In genomic region chr9:118799105-118799504, GRCm38 (mm10) we compare ENCODE assay signal across 12 mouse cellular contexts.
DNase-seq lines count a peak whose midpoint lies in the region; ATAC-seq and TF ChIP-seq lines count a peak whose summit lies in the region.
"Had no signal": no experiment of that assay in that cellular context is flagged by ENCODE, and none has a peak within 500 bp of the region (broad histone marks: within the 10 kb centered on the region; RNA-seq: fewer than 3 reads in every experiment).

No protein-coding gene starts in this region.

- H3K36me3 ChIP-seq in forebrain, embryonic 14.5 days (ENCODE audit: control insufficient read depth, insufficient read depth, low read length): no peaks in the 10 kb centered on the region
- H3K36me3 ChIP-seq in forebrain, embryonic 11.5 days (ENCODE audit: control insufficient read depth, insufficient read depth, low read length): no peaks in the 10 kb centered on the region
- no peaks in the 10 kb centered on the region for H3K36me3 ChIP-seq in kidney, adult 2 months (ENCODE audit: control insufficient read depth, insufficient read depth, low read length)
- H3K36me3 ChIP-seq in testis, adult 2 months (ENCODE audit: control insufficient read depth, insufficient read depth, low read length): no peaks in the 10 kb centered on the region

- no peak overlapping the region for H3K27ac ChIP-seq in forebrain, embryonic 14.5 days (ENCODE audit: low read depth, low read length)
- no peak overlapping the region for H3K27ac ChIP-seq in forebrain, embryonic 11.5 days (ENCODE audit: low read depth, low read length)
- no peak overlapping the region for H3K27ac ChIP-seq in kidney, adult 2 months (ENCODE audit: insufficient read depth, low read depth, low read length)
- peak overlapping the region; percentile 62 for H3K27ac ChIP-seq in testis, adult 2 months (ENCODE audit: control insufficient read depth, insufficient read depth, low read depth, low read length)
- H3K27ac ChIP-seq: limb, embryonic 10.5 days had no signal

- ATAC-seq in forebrain, embryonic 14.5 days: no peak
- no peak for ATAC-seq in forebrain, embryonic 11.5 days (replicated peaks; ENCODE audit: low FRiP score)
- ATAC-seq: liver, postnatal 0 days had no signal

- no peaks in the 10 kb centered on the region for H3K4me1 ChIP-seq in forebrain, embryonic 14.5 days (ENCODE audit: control insufficient read depth, insufficient read depth, low read length)
- no peaks in the 10 kb centered on the region for H3K4me1 ChIP-seq in forebrain, embryonic 11.5 days (replicated peaks; ENCODE audit: control insufficient read depth, insufficient read depth, low read length)
- peaks cover 20% of the 10 kb centered on the region for H3K4me1 ChIP-seq in kidney, adult 2 months (ENCODE audit: control insufficient read depth, insufficient read depth, low read length)
- H3K4me1 ChIP-seq in testis, adult 2 months (ENCODE audit: control insufficient read depth, insufficient read depth, low read length): no peaks in the 10 kb centered on the region; the same call in 1 of the 2 replicates

- no peaks in the 10 kb centered on the region for H3K27me3 ChIP-seq in forebrain, embryonic 14.5 days (replicated peaks; ENCODE audit: control insufficient read depth, insufficient read depth, low read length)
- no peaks in the 10 kb centered on the region for H3K27me3 ChIP-seq in forebrain, embryonic 11.5 days (ENCODE audit: control insufficient read depth, insufficient read depth, low read length)
- no peaks in the 10 kb centered on the region for H3K27me3 ChIP-seq in kidney, adult 2 months (replicated peaks; ENCODE audit: control insufficient read depth, insufficient read depth, low read length)
- H3K27me3 ChIP-seq in testis, adult 2 months (ENCODE audit: control insufficient read depth, insufficient read depth, low read length): no peaks in the 10 kb centered on the region

- H3K4me2 ChIP-seq in forebrain, embryonic 14.5 days (ENCODE audit: low read length): no peak overlapping the region
- H3K4me2 ChIP-seq in forebrain, embryonic 11.5 days (ENCODE audit: low read depth, low read length, severe bottlenecking): no peak overlapping the region

- peak; percentile 64 for DNase-seq in forebrain, embryonic 14.5 days (ENCODE audit: low spot score)
- no peak for DNase-seq in forebrain, embryonic 11.5 days (ENCODE audit: low spot score)
- DNase-seq in kidney, adult 2 months: peak; percentile 59
- no peak for DNase-seq in kidney, postnatal 25 days
- no peak for DNase-seq in testis, postnatal 14 days (ENCODE audit: low spot score)
- peak; percentile 13 for DNase-seq in retina, postnatal 7 days (ENCODE audit: low read depth, low spot score)
- no peak for DNase-seq in urinary bladder, adult 18-20 months (ENCODE audit: low spot score in 2 of 2)
- DNase-seq: adrenal gland, postnatal 36 days; liver, postnatal 0 days; thymus, postnatal 36 days had no signal

- no peak overlapping the region for H3K9ac ChIP-seq in forebrain, embryonic 14.5 days (ENCODE audit: low read length)
- H3K9ac ChIP-seq in forebrain, embryonic 11.5 days (ENCODE audit: low read length): no peak overlapping the region
- H3K9ac ChIP-seq: liver, postnatal 0 days had no signal

- no peaks in the 10 kb centered on the region for H3K9me3 ChIP-seq in forebrain, embryonic 14.5 days (replicated peaks; ENCODE audit: control insufficient read depth, low read length)
- H3K9me3 ChIP-seq in forebrain, embryonic 11.5 days (ENCODE audit: control insufficient read depth, low read length): no peaks in the 10 kb centered on the region
- H3K9me3 ChIP-seq: limb, embryonic 10.5 days had no signal

- TF ChIP-seq POLR2A in kidney, adult 2 months (IDR thresholded peaks at IDR 0.05; ENCODE audit: low read depth, low read length): no peak
- TF ChIP-seq POLR2A in testis, adult 2 months (IDR thresholded peaks at IDR 0.05; ENCODE audit: control insufficient read depth, low read depth, low read length): no peak

- TF ChIP-seq CTCF in kidney, adult 2 months (conservative IDR thresholded peaks at IDR 0.05; ENCODE audit: insufficient read depth, insufficient read length, low read depth, low read length): no peak
- TF ChIP-seq CTCF in testis, adult 2 months (IDR thresholded peaks at IDR 0.05; ENCODE audit: control insufficient read depth, insufficient read depth, insufficient replicate concordance, low read depth, low read length): no peak

- 41% methylated on average over 7 of the region's 7 CpGs for WGBS in forebrain, embryonic 14.5 days
- 69% methylated on average over 7 of the region's 7 CpGs for WGBS in forebrain, embryonic 11.5 days
- WGBS in kidney, adult 2 months: 66% methylated on average over 7 of the region's 7 CpGs

- no peak overlapping the region for H3K4me3 ChIP-seq in forebrain, embryonic 14.5 days (ENCODE audit: low read depth, low read length)
- no peak overlapping the region for H3K4me3 ChIP-seq in forebrain, embryonic 11.5 days (ENCODE audit: low read depth, low read length)
- no peak overlapping the region for H3K4me3 ChIP-seq in kidney, adult 2 months (ENCODE audit: insufficient read depth, low read depth, low read length)
- H3K4me3 ChIP-seq in testis, adult 2 months (ENCODE audit: control insufficient read depth, low read depth, low read length): no peak overlapping the region
- H3K4me3 ChIP-seq: limb, embryonic 10.5 days had no signal

Comparison
In these comparisons a context has a peak if more than half of its experiments do, and no peak if none do; other contexts are left out.
1. DNase-seq: peak in forebrain, embryonic 14.5 days (single experiment), kidney, adult 2 months (single experiment) and retina, postnatal 7 days (single experiment); none in forebrain, embryonic 11.5 days (single experiment), kidney, postnatal 25 days (0 of 2), testis, postnatal 14 days (single experiment) and urinary bladder, adult 18-20 months (0 of 2).